Mouse (Mus musculus): ENCODE data around the gene Fam84b. TPM values are rescaled to one million over a fixed set of nuclear protein-coding genes. Genes with fewer than 3 reads are reported as not detected.
"Not testable (repeated sequence)": the region's sequence is repeated elsewhere in the genome, so short reads cannot be mapped to it uniquely, and the experiment has no call there.

Fam84b gene
- polyA plus RNA-seq, 1 experiment from 2014 or later = 14.4 TPM

- 0 out of 2 replicates have a peak, but pooled peaks cover 14% of the 10 kb centered on the region for H3K4me1 ChIP-seq
- no peaks in the 10 kb centered on the region for H3K9me3 ChIP-seq
- no peak overlapping the region for H3K9ac ChIP-seq (replicated peaks)
- no peaks in the 10 kb centered on the region for H3K36me3 ChIP-seq
- no peak for ATAC-seq (replicated peaks)
- no peaks in the 10 kb centered on the region for H3K27me3 ChIP-seq
- no peak overlapping the region for H3K4me3 ChIP-seq
- WGBS = 75% methylated on average over 4 of the region's 4 CpGs
- H3K4me2 ChIP-seq (replicated peaks) = no peak overlapping the region
- H3K27ac ChIP-seq (replicated peaks) = no peak overlapping the region
These were observed 11.8 kb downstream of the Fam84b start for GRCm38 (mm10) chr15:60841785-60842184.

GRCm38 (mm10) chr15:60841312-60841711, 12.3 kb downstream of the Fam84b start:
- not testable (repeated sequence) for H3K36me3 ChIP-seq; H3K9ac ChIP-seq (replicated peaks); H3K27me3 ChIP-seq; H3K27ac ChIP-seq (replicated peaks); H3K4me3 ChIP-seq; H3K9me3 ChIP-seq; ATAC-seq (replicated peaks); H3K4me2 ChIP-seq (replicated peaks)
- 0 out of 2 replicates have a peak, but pooled peaks cover 14% of the 10 kb centered on the region for H3K4me1 ChIP-seq

GRCm38 (mm10) chr15:60840296-60840670, 13.3 kb downstream of the Fam84b start:
- no peak for ATAC-seq (replicated peaks)

GRCm38 (mm10) chr15:60839539-60840295, 13.9 kb downstream of the Fam84b start:
- Histone ChIP-seq H3K9me3 (no peaks in the 10 kb centered on the region), H3K27ac (replicated peaks) (no peak overlapping the region), H3K4me2 (replicated peaks) (no peak overlapping the region), H3K4me3 (no peak overlapping the region), H3K36me3 (no peaks in the 10 kb centered on the region), H3K27me3 (no peaks in the 10 kb centered on the region), H3K9ac (replicated peaks) (no peak overlapping the region), H3K4me1 (0 out of 2 replicates have a peak, but pooled peaks cover 8% of the 10 kb centered on the region)
- ATAC-seq (replicated peaks) = no peak
- WGBS = 9% methylated on average over 3 of the region's 3 CpGs

More at GRCm38 (mm10) chr15:60840296-60840670, 13.3 kb downstream of the Fam84b start:
- Histone ChIP-seq H3K27me3 (no peaks in the 10 kb centered on the region), H3K4me3 (no peak overlapping the region), H3K4me1 (0 out of 2 replicates have a peak, but pooled peaks cover 8% of the 10 kb centered on the region), H3K4me2 (replicated peaks) (no peak overlapping the region), H3K9me3 (no peaks in the 10 kb centered on the region), H3K36me3 (no peaks in the 10 kb centered on the region), H3K27ac (replicated peaks) (no peak overlapping the region), H3K9ac (replicated peaks) (no peak overlapping the region)
- 22% methylated on average over 4 of the region's 4 CpGs for WGBS

GRCm38 (mm10) chr15:60838135-60838534, 15.4 kb downstream of the Fam84b start:
- Histone ChIP-seq H3K4me2 (replicated peaks) (no peak overlapping the region), H3K4me1 (0 out of 2 replicates have a peak, but pooled peaks cover 8% of the 10 kb centered on the region), H3K27me3 (no peaks in the 10 kb centered on the region), H3K36me3 (no peaks in the 10 kb centered on the region), H3K9me3 (no peaks in the 10 kb centered on the region), H3K4me3 (no peak overlapping the region), H3K9ac (replicated peaks) (no peak overlapping the region), H3K27ac (replicated peaks) (no peak overlapping the region)
- WGBS = 55% methylated on average over 8 of the region's 8 CpGs
- no peak for ATAC-seq (replicated peaks)

- ATAC-seq (replicated peaks) = no peak
- H3K9me3 ChIP-seq = no peaks in the 10 kb centered on the region
- WGBS = 92% methylated on average over 9 of the region's 9 CpGs
- H3K36me3 ChIP-seq = no peaks in the 10 kb centered on the region
- H3K9ac ChIP-seq (replicated peaks) = no peak overlapping the region
- H3K4me2 ChIP-seq (replicated peaks) = no peak overlapping the region
- H3K27me3 ChIP-seq = no peaks in the 10 kb centered on the region
- no peak overlapping the region for H3K4me3 ChIP-seq
- 0 out of 2 replicates have a peak, but pooled peaks cover 8% of the 10 kb centered on the region for H3K4me1 ChIP-seq
- no peak overlapping the region for H3K27ac ChIP-seq (replicated peaks)
These were observed 15.9 kb downstream of the Fam84b start for GRCm38 (mm10) chr15:60837719-60838118.

- 89% methylated on average over 4 of the region's 4 CpGs for WGBS
- H3K27me3 ChIP-seq = no peaks in the 10 kb centered on the region
- H3K9me3 ChIP-seq = no peaks in the 10 kb centered on the region
- H3K4me3 ChIP-seq = no peak overlapping the region
- H3K9ac ChIP-seq (replicated peaks) = no peak overlapping the region
- ATAC-seq (replicated peaks) = no peak
- H3K4me2 ChIP-seq (replicated peaks) = no peak overlapping the region
- 0 out of 2 replicates have a peak, but pooled peaks cover 8% of the 10 kb centered on the region for H3K4me1 ChIP-seq
- no peaks in the 10 kb centered on the region for H3K36me3 ChIP-seq
- no peak overlapping the region for H3K27ac ChIP-seq (replicated peaks)
These were observed 17.3 kb downstream of the Fam84b start for GRCm38 (mm10) chr15:60836321-60836720.

GRCm38 (mm10) chr15:60834598-60835571, 18.7 kb downstream of the Fam84b start:
- H3K36me3 ChIP-seq = no peaks in the 10 kb centered on the region
- H3K9ac ChIP-seq (replicated peaks) = no peak overlapping the region
- H3K9me3 ChIP-seq = no peaks in the 10 kb centered on the region
- H3K27me3 ChIP-seq = no peaks in the 10 kb centered on the region
- H3K4me3 ChIP-seq = no peak overlapping the region
- WGBS = 91% methylated on average over 5 of the region's 5 CpGs
- ATAC-seq (replicated peaks) = no peak
- H3K27ac ChIP-seq (replicated peaks) = no peak overlapping the region
- no peak overlapping the region for H3K4me2 ChIP-seq (replicated peaks)
- 0 out of 2 replicates have a peak, but pooled peaks cover 3% of the 10 kb centered on the region for H3K4me1 ChIP-seq

GRCm38 (mm10) chr15:60833476-60834218, 19.9 kb downstream of the Fam84b start:
- no peaks in the 10 kb centered on the region for H3K27me3 ChIP-seq
- ATAC-seq (replicated peaks) = no peak
- WGBS = 49% methylated on average over 2 of the region's 2 CpGs
- no peaks in the 10 kb centered on the region for H3K4me1 ChIP-seq
- H3K36me3 ChIP-seq = no peaks in the 10 kb centered on the region
- no peak overlapping the region for H3K27ac ChIP-seq (replicated peaks)
- no peak overlapping the region for H3K4me2 ChIP-seq (replicated peaks)
- H3K9ac ChIP-seq (replicated peaks) = no peak overlapping the region
- no peak overlapping the region for H3K4me3 ChIP-seq
- H3K9me3 ChIP-seq = no peaks in the 10 kb centered on the region

GRCm38 (mm10) chr15:60832586-60832985, 21.0 kb downstream of the Fam84b start:
- ATAC-seq (replicated peaks) = no peak
- Histone ChIP-seq H3K4me2 (replicated peaks) (no peak overlapping the region), H3K9ac (replicated peaks) (no peak overlapping the region)

GRCm38 (mm10) chr15:60826226-60826625, 27.4 kb downstream of the Fam84b start:
- Histone ChIP-seq H3K4me3 (no peak overlapping the region), H3K4me2 (replicated peaks) (no peak overlapping the region), H3K27ac (replicated peaks) (no peak overlapping the region), H3K9me3 (no peaks in the 10 kb centered on the region), H3K36me3 (no peaks in the 10 kb centered on the region), H3K27me3 (no peaks in the 10 kb centered on the region), H3K4me1 (peaks cover 23% of the 10 kb centered on the region), H3K9ac (replicated peaks) (no peak overlapping the region)
- WGBS = 73% methylated on average over 1 of the region's 1 CpGs
- ATAC-seq (replicated peaks) = no peak

More at GRCm38 (mm10) chr15:60832586-60832985, 21.0 kb downstream of the Fam84b start:
- Histone ChIP-seq H3K27ac (replicated peaks) (no peak overlapping the region), H3K4me3 (no peak overlapping the region), H3K36me3 (no peaks in the 10 kb centered on the region), H3K27me3 (no peaks in the 10 kb centered on the region), H3K4me1 (no peaks in the 10 kb centered on the region), H3K9me3 (no peaks in the 10 kb centered on the region)
